Mouse (Mus musculus) cerebellum, adult 2 months (tissue): ENCODE data around the gene Dyrk2. TPM values are rescaled to one million over a fixed set of nuclear protein-coding genes. Genes with fewer than 3 reads are reported as not detected.

Experiments
- DNase-seq, 2 experiments: peaks; one replicate each; pipeline ENCODE4 v3.0.0; 2021
- H3K27ac ChIP-seq: fragments of 200-500 bp; 2 replicates; pipeline ENCODE4 v1.5.1; 2012; ENCODE audit warnings: low read length, control low read depth, inconsistent platforms; ENCODE audit not compliant: insufficient read depth
- H3K27me3 ChIP-seq: fragments of 200-500 bp; 2 replicates; pipeline ENCODE4 v1.6.1; 2012; ENCODE audit warnings: inconsistent platforms, mild to moderate bottlenecking, low read length, moderate library complexity; ENCODE audit not compliant: control insufficient read depth, insufficient read depth
- H3K4me1 ChIP-seq: fragments of 200-500 bp; 2 replicates; pipeline ENCODE4 v1.6.1; 2011; ENCODE audit warnings: low read length; ENCODE audit not compliant: control insufficient read depth, insufficient read depth
- H3K4me3 ChIP-seq: fragments of 200-500 bp; replicated peaks from 2 replicates; pipeline ENCODE3; 2011; ENCODE audit warnings: mild to moderate bottlenecking, low read depth, low read length, control low read depth; ENCODE audit not compliant: insufficient read depth
- CTCF ChIP-seq: fragments of 200-500 bp; IDR thresholded peaks from 2 replicates; pipeline ENCODE4 v1.5.1; 2011; ENCODE audit warnings: low read depth, mild to moderate bottlenecking, control low read depth, low read length, moderate library complexity, borderline replicate concordance; ENCODE audit not compliant: insufficient read depth
- POLR2A ChIP-seq: fragments of 200-500 bp; IDR thresholded peaks from 2 replicates; pipeline ENCODE4 v1.6.1; 2011; ENCODE audit warnings: low read length, control low read depth, borderline replicate concordance; ENCODE audit not compliant: insufficient read depth
- WGBS: fragments of 180-500 bp; shearing (Covaris S2); methylation state at CpG from one replicate; pipeline ENCODE4 v1.1.7; 2018; 5-methylcytosine and 5-hydroxymethylcytosine counted together
- polyA plus RNA-seq: library from polyadenylated mRNA; depleted of rRNA; stranded (reverse); fragments of >200 nt; gene quantifications from 2 replicates; pipeline ENCODE4 v1.2.3, GENCODE M21; 2012

Dyrk2 gene
- polyA plus RNA-seq, 1 experiment: 6.3 TPM

- 97% methylated on average over 11 of the region's 11 CpGs for WGBS
- TF ChIP-seq POLR2A: no peak
- TF ChIP-seq CTCF: no peak
- no peak overlapping the region for H3K27ac ChIP-seq
- no peak for DNase-seq
- no peak overlapping the region for H3K4me3 ChIP-seq
- H3K27me3 ChIP-seq: no peaks in the 10 kb centered on the region
- H3K4me1 ChIP-seq: no peaks in the 10 kb centered on the region
Observed at GRCm38 (mm10) chr10:118861234-118862025, 8.6 kb downstream of the Dyrk2 start.

- no peak overlapping the region for H3K4me3 ChIP-seq
- H3K27ac ChIP-seq: no peak overlapping the region
- 96% methylated on average over 21 of the region's 21 CpGs for WGBS
- TF ChIP-seq CTCF (no peak), POLR2A (no peak)
- H3K27me3 ChIP-seq: no peaks in the 10 kb centered on the region
- H3K4me1 ChIP-seq: no peaks in the 10 kb centered on the region
- no peak for DNase-seq
Observed at GRCm38 (mm10) chr10:118859655-118860054, 10.4 kb downstream of the Dyrk2 start.

GRCm38 (mm10) chr10:118854641-118855040 lies 15.4 kb downstream of the Dyrk2 start:
- H3K27ac ChIP-seq: no peak overlapping the region
- no peaks in the 10 kb centered on the region for H3K27me3 ChIP-seq
- no peaks in the 10 kb centered on the region for H3K4me1 ChIP-seq
- 90% methylated on average over 9 of the region's 9 CpGs for WGBS
- TF ChIP-seq CTCF (no peak), POLR2A (no peak)
- DNase-seq: no peak
- no peak overlapping the region for H3K4me3 ChIP-seq

- Histone ChIP-seq H3K4me3 (no peak overlapping the region), H3K27ac (no peak overlapping the region), H3K4me1 (no peaks in the 10 kb centered on the region), H3K27me3 (no peaks in the 10 kb centered on the region)
- DNase-seq: no peak
- TF ChIP-seq POLR2A (no peak), CTCF (no peak)
- 69% methylated on average over 16 of the region's 16 CpGs for WGBS
Observed at GRCm38 (mm10) chr10:118852554-118852953, 17.5 kb downstream of the Dyrk2 start.

GRCm38 (mm10) chr10:118848501-118848900 lies 21.5 kb downstream of the Dyrk2 start:
- WGBS: 77% methylated on average over 4 of the region's 4 CpGs
- Histone ChIP-seq H3K27me3 (no peaks in the 10 kb centered on the region), H3K4me3 (no peak overlapping the region), H3K4me1 (no peaks in the 10 kb centered on the region), H3K27ac (no peak overlapping the region)
- DNase-seq: no peak
- TF ChIP-seq POLR2A (no peak), CTCF (no peak)

GRCm38 (mm10) chr10:118846991-118847545 lies 22.9 kb downstream of the Dyrk2 start:
- H3K27ac ChIP-seq: no peak overlapping the region
- no peak for DNase-seq
- no peak overlapping the region for H3K4me3 ChIP-seq
- WGBS: 63% methylated on average over 10 of the region's 10 CpGs
- H3K27me3 ChIP-seq: no peaks in the 10 kb centered on the region
- TF ChIP-seq CTCF (no peak), POLR2A (no peak)
- H3K4me1 ChIP-seq: no peaks in the 10 kb centered on the region

GRCm38 (mm10) chr10:118840598-118840997 lies 29.4 kb downstream of the Dyrk2 start:
- H3K27me3 ChIP-seq: no peaks in the 10 kb centered on the region
- WGBS: 94% methylated on average over 9 of the region's 9 CpGs
- H3K4me1 ChIP-seq: no peaks in the 10 kb centered on the region

More at GRCm38 (mm10) chr10:118840598-118840997, 29.4 kb downstream of the Dyrk2 start:
- Histone ChIP-seq H3K4me3 (no peak overlapping the region), H3K27ac (no peak overlapping the region)
- TF ChIP-seq CTCF: no peak
- no peak for DNase-seq
